Mouse (Mus musculus) stomach, postnatal 0 days (tissue): ENCODE measurements at regions not wholly inside any gene's neighbourhood (a gene's known extent, or its start where the extent isn't known, plus 50 kb on each side); places are given as distances from the start of the nearest gene placed in this dataset.

Experiments used
- CTCF ChIP-seq: IDR thresholded peaks from 2 replicates; pipeline ENCODE4 v1.5.1; 2016; ENCODE audit warnings: antibody characterized with exemption, low read depth, mild to moderate bottlenecking, moderate library complexity
- EP300 ChIP-seq: optimal IDR thresholded peaks from 2 replicates; pipeline ENCODE3; 2016; ENCODE audit warnings: antibody characterized with exemption

GRCm38 (mm10) chr5:4398087-4398486 lies 205.9 kb downstream of the Mterf1b start:
- TF ChIP-seq EP300 (no peak), CTCF (no peak)
